Mouse (Mus musculus) gonadal fat pad, adult 2 months (tissue): ENCODE data around the gene Myl4. TPM values are rescaled to one million over a fixed set of nuclear protein-coding genes. Genes with fewer than 3 reads are reported as not detected.
"Not testable (repeated sequence)": the region's sequence is repeated elsewhere in the genome, so short reads cannot be mapped to it uniquely, and the experiment has no call there.

Experiments
- DNase-seq: peaks from one replicate; pipeline ENCODE4 v3.0.0-alpha.2; 2012; ENCODE audit warnings: low read depth
- polyA plus RNA-seq: library from polyadenylated mRNA; depleted of rRNA; stranded (reverse); fragments of >200 nt; gene quantifications from 2 replicates; pipeline ENCODE4 v1.2.3, GENCODE M21; 2012

Myl4 gene
- polyA plus RNA-seq, 1 experiment, result 20.2 TPM

DNA sequence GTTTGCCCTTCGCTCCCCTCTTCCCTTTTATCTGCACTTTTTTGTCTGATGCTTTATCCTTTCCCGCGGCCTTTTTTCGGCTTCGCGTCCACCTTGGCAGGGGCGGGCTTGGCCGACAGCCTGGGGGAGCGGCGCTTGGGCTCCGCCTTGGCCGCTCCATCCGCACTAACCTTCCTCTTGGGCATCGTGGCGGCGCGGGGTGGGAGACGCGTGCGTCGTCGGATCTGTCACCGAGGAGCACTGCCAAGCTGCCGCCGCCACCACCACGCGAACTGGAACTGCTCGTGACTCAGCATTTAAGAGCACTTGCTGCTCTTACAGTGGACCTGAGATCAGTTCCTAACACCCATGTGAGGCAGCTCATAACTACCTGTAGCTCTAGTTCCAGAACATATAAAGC, 20.9 kb downstream of the Myl4 start:
- DNase-seq, result not testable (repeated sequence)

DNA sequence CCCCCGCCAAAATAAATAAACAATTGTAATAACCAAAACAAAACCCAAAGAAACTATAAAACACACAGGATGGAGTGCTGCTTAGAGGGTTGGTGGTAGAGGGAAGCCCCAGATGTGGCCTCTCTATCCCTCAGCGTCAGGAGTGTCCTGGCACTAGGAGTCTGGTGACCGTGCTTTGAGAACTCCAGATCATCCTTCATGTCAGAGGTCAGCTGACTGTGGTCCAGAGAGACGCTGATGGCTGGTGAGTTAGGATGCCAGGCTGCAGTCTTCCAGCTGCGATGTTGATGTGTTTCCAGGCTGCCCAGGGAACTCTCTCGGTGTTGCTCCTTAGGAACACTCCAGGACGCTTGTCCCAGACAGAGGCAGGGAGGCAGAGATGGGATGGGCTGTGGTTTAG, 21.6 kb downstream of the Myl4 start:
- DNase-seq, result no peak

DNA sequence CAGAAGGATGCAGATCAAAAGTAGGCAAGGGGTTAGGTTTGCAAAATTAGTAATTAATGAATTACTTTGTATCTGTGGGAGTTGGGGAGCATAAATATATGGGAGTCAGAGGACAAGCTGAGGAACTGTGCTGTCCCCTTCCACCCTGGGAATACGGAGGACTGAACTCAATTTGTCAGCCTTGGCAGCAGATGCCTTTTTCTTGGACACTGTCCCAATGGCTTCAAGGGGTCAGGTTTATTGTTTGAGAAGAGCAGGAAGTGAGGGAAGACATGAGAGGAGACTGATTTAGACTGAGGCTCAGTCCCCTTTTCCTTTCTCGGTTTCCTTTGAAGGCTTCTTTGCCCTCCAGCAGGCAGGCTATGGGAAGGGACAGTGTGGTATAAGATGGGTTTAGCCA, 22.1 kb downstream of the Myl4 start:
- no peak for DNase-seq

DNA sequence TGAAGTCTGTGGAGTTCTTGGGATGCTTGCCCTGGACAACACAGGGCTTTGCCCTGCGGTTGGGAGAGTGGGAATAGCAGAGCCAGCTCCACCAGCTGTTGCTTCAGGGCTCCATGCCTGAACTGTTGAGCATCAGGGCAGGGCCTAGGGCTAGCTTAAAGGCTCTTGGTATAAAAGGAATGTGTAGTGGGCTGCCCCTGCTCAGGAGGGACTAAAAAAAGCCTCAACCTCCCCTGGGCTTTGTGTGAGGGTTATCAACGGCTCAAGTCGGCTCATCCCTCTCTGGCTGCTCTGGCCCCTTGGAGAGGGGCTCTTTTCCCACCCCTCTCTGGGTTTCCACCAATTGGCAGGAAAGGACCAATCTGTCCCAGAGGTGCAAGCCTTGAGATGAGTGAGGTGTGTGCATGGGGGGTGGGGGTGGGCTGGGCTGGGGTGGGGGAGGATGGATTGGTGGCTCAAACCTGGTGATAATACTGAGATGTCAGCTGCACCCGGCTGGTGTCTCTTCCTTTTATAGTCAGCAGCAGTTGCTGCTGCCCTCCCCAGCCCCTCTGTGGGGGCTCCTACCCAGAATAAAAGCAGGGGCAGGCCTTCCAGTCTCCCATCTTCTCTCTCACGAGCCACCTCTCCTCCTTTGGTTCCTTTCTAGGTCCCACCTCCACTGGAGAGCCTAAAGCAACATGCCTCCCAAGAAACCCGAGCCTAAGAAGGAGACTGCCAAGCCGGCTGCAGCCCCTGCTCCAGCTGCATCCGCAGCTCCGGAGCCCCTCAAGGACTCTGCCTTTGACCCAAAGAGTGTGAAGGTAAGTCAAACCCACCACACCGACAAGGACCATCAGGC, 26.5 kb downstream of the Myl4 start:
- no peak for DNase-seq

DNA sequence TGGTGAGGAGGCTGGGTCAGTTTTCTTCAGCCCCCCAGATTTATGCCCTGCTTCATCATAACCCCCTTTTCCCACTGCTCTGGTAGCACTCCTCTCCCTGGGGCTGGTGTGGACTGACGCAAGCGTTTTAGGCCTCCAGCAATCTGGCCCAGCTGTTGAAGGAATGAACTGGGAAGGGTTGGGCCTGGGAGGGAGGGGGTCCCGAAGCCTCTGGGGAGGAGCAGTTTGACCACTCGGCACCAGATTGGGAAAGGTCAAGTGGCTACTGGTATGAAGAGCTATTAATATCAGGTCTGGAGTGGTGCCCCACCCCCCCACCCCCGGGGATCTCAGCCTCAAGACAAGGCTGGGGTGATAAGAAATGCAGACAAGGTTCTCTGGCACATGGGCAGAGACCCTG, 27.6 kb downstream of the Myl4 start:
- DNase-seq, result no peak

DNA sequence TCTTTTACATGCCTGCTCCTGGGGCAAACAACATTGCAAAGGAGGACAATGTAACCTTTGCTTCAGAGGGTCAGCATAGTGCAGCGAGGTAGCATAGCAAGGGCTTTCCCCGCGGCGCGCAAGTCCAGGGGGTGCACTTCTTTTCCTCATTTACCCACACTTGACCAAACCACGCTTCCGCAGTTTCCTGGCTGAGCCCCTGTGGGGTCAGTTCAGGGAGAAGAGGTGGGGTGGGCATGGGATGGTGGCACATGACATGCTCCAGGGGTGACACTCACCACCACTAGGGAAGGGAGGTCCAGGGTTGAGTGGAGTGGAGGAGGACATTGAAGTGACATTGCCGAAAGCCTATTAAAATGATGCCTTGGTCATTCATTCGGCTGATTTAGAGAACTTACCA, 28.6 kb downstream of the Myl4 start:
- DNase-seq, result no peak

DNA sequence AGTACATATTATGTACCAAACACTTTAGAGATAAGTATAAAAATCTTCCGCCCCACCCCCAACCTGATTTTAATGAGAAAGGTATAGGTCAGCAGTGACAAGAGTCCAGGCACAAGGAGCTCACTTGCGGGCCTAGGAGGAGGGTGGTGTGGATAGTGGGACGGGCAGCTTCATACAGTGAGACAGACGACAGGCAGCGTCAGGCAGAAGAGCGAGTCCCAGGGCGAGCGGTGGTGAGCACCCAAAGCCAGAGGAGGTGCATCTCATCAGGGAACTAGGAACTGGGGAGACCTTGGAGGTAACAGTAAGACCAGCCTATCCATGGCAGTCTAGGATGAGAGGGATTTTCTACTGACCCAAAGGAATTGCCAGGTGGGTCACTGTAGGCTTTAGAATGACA, 29.1 kb downstream of the Myl4 start:
- DNase-seq, result no peak

DNA sequence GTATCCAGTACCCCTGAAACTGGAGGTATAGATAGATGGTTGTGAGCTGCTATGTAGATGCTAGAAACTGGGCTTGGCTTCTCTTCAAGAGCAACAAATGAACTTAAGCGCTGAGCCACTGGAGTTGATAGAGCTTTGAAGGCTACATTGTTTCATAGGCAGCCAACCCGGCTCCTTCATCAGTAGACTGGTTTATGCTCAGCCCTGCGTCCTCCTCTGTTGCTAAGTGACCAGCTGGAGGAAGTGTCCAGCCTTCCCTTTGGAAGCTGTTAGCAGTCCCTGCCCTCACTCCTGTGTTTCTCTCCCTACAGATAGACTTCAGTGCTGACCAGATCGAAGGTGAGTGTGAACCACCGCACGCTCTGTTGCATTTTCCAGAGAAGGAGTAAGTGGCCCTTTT, 29.6 kb downstream of the Myl4 start:
- no peak for DNase-seq

DNA sequence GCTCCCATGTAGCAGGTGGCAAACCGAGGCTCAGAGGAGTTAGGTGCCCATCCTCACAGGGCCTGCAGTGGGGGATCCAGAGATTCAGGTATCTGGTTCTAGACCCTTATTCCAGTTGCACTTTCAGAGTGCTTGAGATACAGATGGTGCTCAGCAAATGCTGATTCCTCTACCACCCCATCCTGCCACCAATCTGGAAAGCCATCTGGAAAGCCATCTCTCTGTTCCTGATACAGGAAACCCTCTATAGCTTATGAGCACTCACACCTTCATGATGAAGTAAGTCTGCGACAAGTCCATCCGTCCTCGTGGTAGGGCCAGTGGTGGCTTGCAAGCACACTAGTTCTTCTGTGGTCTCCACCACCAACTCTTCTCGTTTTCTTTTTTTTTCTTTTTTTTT, 30.1 kb downstream of the Myl4 start:
- DNase-seq, result no peak

DNA sequence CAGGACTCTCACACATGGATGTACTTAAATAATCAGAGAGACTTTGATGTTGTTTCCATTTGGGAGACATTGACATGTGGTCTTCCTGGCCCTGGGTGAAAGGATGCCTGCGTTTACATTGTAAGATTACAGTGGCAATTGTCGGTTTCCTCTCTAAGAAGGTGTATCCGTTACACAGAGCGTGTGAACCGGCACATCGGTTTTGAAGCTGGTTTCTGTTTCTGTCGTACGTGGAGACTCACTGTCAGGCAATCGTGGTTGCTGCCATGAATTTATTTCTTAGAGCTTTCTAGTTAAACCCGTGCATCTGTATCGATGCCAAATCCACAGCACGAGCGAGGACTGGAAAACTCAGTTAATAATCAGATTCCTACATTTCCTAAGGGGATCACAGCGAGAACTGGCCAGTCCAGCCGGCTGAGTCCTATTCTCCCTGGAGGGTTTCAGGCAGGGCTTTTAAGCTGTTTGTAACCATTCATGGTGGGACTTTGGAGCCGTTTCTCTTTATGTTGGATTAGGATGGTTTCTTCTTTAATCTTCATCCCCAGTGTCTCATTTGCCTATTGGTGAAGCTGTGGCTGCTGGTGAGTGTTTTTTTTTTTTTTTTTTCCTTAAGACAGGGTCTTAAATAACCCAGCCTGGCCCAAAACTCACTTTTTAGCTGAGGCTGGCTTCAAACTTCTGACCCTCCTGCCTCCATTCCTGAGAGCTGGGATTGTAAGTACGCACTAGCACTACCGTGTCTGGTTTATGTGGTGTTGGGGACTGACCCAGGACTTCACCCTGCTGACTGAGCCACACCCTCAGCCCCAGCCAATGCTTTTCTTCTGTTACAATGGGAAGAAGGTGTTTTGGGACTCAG, 31.2 kb downstream of the Myl4 start:
- DNase-seq, result no peak

DNA sequence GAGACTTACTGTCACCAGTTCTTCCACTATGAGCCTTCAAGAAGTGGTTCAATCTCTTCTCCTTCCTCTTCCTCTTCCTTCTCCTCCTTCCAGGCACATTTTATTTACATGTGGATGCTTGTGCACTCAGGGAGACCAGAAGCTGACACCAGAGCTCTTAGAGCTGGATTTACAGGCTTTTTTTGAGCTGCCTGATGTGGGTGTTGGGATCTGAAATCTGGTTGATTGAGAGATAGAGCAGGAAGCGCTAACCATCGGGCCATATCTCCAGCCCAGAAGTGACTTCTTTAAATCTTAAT, 31.8 kb downstream of the Myl4 start:
- DNase-seq, result no peak

DNA sequence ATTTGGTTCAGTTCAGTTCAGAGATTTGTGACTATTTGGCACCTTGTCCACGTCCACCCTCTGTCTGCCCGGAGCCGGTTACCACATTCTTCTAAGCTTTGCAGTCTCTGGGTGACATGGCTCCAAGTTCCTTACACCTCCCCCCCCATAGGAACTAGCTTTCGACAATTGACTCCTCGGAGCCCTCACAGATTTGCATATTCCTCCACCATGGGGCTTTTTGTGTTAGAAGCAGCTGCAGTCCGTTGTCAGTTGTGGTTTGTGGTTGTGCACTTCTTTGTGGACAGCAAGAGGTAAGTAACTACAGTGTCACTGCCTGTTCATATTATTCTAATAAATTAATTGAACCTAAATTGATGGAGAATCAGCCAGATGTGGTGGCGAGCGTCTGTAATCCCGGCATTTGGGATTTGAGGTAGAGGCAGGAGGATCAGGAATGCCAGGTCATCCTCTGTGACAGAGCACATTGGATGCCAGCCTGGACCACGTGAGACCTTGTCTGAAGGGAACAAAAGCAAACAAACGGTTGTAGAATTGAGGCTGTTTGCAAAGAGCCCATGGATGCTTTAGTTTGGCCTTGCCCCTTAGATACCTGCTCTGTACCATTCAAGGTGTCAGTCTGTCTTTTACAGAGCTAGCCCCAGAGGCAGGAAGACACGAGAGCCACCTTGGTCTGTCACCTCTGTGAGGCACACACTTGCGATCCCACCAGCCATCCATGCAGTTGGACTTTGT, 32.3 kb downstream of the Myl4 start:
- DNase-seq, result no peak

DNA sequence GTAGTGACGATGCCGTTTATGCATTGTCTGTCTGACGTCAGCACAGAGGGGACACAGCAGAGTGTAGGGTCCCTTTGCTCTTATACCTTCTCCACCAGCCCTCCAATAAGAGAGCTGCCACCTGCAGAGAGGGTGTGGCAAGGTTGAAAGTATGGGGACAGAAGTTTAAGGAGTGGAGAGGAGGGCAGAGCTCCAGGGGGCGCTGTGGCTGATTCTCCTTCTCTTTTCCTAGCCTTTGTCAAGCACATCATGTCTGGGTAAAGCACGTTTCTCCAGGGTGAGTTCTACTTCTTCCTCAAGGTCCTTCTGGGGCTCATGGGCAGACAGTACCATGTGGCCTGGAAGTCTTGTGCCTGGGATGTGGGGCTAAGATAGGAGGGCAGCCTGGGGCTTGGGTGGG, 35.0 kb downstream of the Myl4 start:
- DNase-seq, result no peak

DNA sequence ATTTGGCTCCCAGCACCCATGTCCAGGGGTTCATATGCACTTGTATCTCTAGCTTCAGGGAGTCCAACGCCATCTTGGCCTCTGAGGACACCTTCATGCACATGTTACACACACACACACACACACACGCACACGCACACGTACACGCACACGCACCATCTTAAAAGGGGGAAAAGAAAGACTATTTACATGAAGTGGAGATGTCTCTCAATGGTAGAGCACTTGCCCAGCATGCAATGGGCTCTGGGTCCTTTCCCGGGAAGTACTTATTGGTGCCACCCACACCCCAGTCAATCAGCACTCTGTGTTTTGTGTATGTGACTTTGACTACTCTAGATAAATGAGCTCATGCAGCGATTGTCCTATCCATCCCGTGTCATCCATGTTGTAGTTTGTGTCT, 37.4 kb downstream of the Myl4 start:
- no peak for DNase-seq

DNA sequence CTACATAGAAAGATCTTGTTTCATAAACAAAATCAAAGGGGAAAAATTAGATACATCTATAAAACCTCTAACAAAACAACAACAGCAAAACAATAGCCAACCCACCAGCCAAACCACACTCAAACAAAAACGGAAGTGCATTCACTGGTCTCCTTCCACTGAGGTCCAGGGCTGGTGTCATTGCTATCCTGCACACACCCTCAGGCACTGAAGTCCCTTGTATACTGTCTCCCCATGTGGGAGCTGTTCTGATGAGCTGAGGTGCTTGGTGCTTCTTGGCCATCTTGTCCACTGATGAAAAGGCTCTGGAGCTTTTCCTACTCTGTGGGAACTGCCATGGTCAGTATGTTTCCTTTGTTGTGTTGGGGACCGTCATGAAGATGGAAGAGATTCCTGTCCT, 38.0 kb downstream of the Myl4 start:
- DNase-seq, result no peak

DNA sequence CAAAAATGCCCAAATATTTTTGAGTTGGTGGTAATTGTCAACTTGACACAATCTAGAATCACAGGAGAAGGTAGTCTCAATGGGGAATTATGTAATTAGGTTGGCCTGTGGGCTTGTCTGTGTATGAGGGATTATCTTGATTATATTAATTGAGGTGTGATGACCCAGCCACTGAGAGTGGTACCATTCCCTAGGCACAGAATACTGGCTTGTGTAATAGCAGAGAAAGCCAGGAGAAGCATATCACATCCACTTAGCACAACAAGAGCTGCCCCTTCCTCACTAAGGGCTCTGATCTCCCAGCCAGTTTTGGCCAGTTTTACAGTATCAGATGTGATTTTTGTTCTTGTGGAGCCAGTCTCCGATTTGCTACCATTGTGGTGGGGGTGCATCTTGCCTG, 39.1 kb downstream of the Myl4 start:
- DNase-seq, result no peak

DNA sequence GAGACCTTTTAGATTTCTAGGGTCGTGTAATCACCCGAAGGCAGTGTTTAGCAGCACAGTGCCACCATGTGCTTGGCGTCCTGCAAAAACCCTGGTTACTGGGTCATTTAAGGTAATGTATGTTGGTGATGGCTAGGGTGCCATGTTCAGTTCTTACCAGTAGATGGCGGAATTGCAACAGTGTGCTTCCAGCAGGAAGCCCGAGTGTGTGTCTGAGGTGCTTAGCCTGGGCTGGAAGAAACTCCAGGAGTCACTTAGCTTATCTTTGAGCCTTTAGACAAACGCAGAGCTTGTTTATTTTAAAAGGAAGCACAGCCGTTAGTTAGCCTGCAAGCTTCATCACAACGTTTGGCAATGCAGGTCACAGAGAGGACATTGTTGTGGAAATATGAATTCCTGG, 39.7 kb downstream of the Myl4 start:
- DNase-seq, result no peak

DNA sequence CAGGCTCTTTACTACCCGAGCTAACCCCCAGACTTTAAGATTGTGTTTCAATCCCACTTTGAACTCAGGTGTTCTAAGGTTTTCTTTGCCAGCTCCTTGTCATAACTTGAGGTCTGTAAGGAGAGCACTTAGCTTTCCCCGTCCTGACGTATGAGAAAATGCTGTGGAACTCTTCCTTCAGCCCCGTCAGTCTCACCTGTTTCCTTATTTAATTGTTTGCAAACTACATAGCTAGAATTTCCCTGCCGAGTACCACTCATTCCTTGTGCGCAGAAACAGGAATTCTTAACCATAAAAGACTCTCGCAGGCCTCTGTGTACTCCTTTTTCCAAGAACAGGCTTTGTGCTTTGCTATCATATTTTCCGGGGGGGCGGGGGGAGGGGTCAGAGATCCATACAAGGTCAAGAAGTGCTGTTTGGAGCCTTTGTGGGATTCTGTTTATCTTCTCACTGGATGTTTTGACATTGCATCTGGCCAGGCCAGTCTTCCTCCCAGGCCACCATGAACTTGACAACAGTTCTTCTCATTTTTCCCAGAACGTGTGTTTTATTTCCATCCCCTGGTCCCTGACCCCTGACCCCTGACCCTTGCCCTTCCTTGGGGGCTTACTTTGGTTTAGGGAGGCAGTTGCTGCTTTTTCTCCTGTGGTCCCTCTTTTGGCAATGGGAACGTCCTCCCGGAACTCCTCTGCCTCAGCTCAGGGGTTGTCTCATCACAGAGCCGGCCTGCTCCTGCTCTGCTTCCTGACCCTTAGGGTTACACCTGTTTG, 41.8 kb downstream of the Myl4 start:
- no peak for DNase-seq

DNA sequence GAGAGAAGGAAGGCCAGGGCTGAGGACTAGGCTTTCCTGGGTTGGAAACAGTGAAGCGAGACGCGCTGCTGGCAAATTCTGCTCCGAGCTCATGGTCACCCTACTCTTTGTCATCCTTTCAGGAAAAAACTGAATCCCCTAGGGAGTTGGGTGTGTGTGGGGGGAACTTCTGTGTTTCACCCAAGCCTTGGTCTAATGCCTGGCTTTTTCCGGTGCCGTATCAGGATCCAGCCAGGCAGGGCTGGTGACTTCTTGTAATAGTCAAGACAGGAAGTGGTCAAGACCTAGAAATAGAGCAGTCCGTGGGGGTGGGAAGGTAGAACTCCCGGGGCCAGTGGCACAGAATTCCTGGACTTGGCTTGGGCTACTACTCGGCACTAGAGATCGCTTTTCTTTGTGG, 45.9 kb downstream of the Myl4 start:
- no peak for DNase-seq

DNA sequence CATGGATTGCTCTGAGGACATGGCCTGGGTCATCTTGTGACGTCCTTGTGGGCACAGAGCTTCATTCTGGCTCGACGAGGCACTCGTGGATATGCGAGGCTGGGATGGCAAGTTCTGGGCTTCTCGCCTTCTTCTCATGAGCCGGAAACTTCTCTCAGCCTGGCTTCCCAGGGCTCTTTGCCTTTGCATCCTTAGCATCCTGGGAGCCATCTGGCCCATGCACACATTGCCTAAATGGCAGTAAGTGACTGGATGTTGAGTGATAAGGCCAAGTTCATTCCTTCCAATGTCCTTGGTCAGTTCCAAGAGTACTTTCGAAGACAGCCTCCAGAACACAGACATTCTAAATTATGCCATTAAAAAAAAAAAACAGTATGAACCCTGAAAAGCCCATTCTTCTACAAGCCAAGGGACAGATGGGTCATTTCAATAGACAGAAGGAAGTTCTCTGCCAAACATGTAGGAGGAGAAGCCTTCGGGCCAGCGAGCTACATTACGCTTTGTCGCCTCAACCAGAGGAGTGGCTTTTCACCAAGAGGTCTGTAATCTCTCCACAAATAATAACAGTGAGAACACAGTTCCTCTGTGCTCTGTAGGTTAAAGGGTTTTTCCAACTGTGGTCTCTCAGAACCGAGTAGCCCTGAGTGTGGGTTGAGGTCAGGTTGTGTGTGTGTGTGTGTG, 48.9 kb downstream of the Myl4 start:
- DNase-seq, result peak; percentile 72

DNA sequence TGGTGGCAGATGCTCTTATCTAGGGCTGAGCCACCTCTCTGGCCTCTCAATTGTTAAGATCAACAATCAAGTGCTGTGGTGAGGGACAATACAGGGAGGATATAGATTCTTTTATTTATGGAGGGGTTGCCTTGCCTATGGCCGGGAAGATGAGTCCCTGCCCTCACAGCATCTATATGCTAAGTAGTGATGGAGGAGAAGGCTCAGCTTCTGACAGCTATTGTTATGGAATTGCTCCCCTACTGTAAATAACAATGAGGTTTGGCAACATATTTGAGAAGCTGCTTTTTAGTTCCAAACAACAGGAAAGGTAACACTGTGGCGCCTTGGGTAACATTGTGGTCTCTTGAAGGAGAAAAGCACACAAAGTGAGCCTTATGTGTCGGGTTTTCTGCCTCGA, 50.2 kb downstream of the Myl4 start:
- no peak for DNase-seq
